Mouse (Mus musculus) cerebellum, adult 2 months (tissue): ENCODE measurements around the gene Cdk19.

Experiments used
- CTCF ChIP-seq: fragments of 200-500 bp; IDR thresholded peaks from 2 replicates; pipeline ENCODE4 v1.5.1; 2011; ENCODE audit warnings: low read depth, mild to moderate bottlenecking, control low read depth, low read length, moderate library complexity, borderline replicate concordance; ENCODE audit not compliant: insufficient read depth
- POLR2A ChIP-seq: fragments of 200-500 bp; IDR thresholded peaks from 2 replicates; pipeline ENCODE4 v1.6.1; 2011; ENCODE audit warnings: low read length, control low read depth, borderline replicate concordance; ENCODE audit not compliant: insufficient read depth

DNA sequence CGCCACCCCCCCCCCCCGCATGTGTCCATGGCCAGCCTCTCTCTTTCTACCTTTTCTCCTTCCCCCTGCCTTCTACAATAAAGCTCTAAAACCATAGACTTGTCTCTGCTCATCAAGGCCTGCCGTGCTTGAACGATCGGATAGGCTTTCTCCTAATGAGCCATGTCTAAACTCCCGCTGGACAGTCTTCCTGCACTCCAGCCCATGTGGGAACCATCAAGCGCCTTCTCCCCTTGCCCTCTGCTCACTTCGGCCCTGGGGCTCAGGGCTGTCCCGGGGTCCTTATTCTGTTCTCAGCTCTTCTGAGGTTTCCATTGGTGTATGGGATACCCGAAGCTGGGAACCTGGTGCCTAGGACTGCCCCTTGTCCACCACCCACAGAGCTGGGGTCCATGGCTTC lies 189.3 kb downstream of the Cdk19 start:
- TF ChIP-seq CTCF: no peak
- TF ChIP-seq POLR2A: no peak
